Mouse (Mus musculus): Measurements from ENCODE around the gene Oas1d. TPM values are rescaled to one million over a fixed set of nuclear protein-coding genes. Genes with fewer than 3 reads are reported as not detected.

The Oas1d gene
- polyA plus RNA-seq (2017; shearing (Covaris generic)), result not detected

DNA sequence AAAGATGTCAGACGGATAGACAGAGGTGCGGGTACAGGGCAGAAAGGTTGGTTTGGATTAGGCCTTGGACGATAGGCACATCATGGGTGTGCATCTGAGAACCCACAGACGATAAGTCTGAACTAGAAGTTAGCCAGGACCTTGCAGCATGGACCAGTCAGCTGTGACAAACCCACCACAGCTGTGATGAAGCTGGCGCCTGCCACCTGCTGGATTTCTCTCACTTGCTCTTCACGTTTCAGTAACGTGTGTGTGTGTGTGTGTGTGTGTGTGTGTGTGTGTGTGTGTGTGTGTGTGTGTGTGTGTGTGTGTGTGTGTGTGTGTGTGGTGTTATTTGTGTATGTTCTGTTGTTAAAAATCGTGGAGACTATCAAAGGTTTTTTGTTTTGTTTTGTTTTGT, at the start of gene Oas1d:
TSS of gene Oas1d (plus strand) at position 333 of the 400 bp plus-strand sequence.

DNA sequence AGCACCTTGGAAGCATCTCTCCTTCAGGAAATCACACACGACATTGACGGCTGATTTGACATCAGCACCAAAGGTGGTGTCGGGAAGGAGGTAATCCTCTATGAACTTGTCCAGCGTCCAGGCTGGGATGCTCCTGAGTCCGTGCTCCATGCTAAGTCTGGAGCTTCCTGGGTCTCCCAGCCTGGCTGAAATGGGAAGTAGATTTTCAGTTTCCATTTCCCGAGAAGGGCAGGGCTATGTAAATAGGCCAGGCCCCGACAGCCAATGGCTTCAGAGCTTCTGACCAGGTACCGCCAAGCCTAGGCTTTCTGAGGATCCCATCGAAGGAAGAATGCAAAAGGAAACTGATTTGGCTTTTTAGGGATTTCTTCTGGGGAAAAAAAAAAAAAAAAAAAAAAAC, 26.9 kb upstream of the Oas1d start, which contains the start of gene Oas1g:
TSS of gene Oas1g (minus strand) at position 201 of the 400 bp plus-strand sequence.

DNA sequence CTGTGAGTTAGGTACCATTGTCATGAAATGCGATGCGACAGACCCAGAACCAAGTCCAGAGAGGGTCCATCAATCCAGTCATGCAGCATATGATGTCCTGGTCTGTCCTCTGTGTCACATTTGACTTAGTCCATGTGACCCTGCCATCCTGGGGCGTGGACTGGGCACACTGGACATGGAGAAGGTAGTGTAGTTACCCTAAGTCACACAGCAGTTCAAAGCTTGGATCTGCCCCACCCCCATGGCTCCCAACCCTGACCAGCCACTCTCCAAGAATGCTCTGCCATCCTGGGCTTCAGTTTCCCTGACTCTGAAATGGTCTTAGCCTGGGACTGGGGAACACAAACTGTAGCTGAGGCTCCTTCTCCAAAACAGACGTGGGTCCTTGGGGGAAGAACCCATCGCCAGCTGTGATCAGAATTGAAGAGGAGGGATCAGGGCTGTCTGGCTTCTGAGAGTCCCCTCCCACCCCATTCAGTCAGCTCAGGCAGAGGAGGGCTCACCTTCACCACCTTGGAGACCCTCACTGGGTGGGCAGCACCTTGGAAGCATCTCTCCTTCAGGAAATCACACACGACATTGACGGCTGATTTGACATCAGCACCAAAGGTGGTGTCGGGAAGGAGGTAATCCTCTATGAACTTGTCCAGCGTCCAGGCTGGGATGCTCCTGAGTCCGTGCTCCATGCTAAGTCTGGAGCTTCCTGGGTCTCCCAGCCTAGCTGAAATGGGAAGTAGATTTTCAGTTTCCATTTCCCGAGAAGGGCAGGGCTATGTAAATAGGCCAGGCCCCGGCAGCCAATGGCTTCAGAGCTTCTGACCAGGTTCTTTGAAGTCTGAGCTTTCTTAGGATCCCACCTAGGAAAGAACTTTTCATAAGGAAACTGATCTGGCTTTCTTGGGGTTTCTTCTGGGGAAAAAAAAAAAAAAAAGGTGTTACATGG, 7.3 kb upstream of the Oas1d start, which contains the start of gene Oas1a:
TSS of gene Oas1a (minus strand) at position 731 of the 943 bp plus-strand sequence.

Other genes starting within 250 kb of the Oas1d start
- 118 TPM for gene Dtx1, start 202.6 kb upstream of the Oas1d start, polyA plus RNA-seq (2017; shearing (Covaris generic))
- gene Oas2, start 164.7 kb upstream of the Oas1d start, polyA plus RNA-seq (2017; shearing (Covaris generic)), result 3.9 TPM
- gene Oas3, start 136.9 kb upstream of the Oas1d start, polyA plus RNA-seq (2017; shearing (Covaris generic)), result 3.4 TPM
- gene Oas1e, start 119.0 kb upstream of the Oas1d start, polyA plus RNA-seq (2017; shearing (Covaris generic)), result not detected
- gene Oas1c, start 102.0 kb upstream of the Oas1d start, polyA plus RNA-seq (2017; shearing (Covaris generic)), result 5.8 TPM
- not detected for gene Oas1f, start 67.2 kb upstream of the Oas1d start, polyA plus RNA-seq (2017; shearing (Covaris generic))
- gene Oas1h, start 53.1 kb upstream of the Oas1d start, polyA plus RNA-seq (2017; shearing (Covaris generic)), result not detected
- not detected for gene Oas1g, start 26.9 kb upstream of the Oas1d start, polyA plus RNA-seq (2017; shearing (Covaris generic))
- gene Oas1a, start 7.0 kb upstream of the Oas1d start, polyA plus RNA-seq (2017; shearing (Covaris generic)), result 4.7 TPM
- not detected for gene Rph3a, start 95.6 kb downstream of the Oas1d start, polyA plus RNA-seq (2017; shearing (Covaris generic))

Data from naive thymus-derived CD4-positive, alpha-beta T cell, adult 5 months (primary cell).